Mouse (Mus musculus) heart, postnatal 4 days (tissue): Measurements from ENCODE around the gene Tmcc3. TPM values are rescaled to one million over a fixed set of nuclear protein-coding genes. Genes with fewer than 3 reads are reported as not detected.
A peak's percentile ranks its signal among the peaks of the same experiment; 100 is the strongest.

Source experiments
- DNase-seq: peaks from one replicate; pipeline ENCODE4 v3.0.0; 2021
- total RNA-seq, 2 experiments: library from RNA; stranded (reverse); gene quantifications; 2 replicates each; pipeline ENCODE4 v1.2.3; 2021

The Tmcc3 gene
- total RNA-seq, 2 experiments from 2014 or later = 23.8 to 25.0 TPM

DNA sequence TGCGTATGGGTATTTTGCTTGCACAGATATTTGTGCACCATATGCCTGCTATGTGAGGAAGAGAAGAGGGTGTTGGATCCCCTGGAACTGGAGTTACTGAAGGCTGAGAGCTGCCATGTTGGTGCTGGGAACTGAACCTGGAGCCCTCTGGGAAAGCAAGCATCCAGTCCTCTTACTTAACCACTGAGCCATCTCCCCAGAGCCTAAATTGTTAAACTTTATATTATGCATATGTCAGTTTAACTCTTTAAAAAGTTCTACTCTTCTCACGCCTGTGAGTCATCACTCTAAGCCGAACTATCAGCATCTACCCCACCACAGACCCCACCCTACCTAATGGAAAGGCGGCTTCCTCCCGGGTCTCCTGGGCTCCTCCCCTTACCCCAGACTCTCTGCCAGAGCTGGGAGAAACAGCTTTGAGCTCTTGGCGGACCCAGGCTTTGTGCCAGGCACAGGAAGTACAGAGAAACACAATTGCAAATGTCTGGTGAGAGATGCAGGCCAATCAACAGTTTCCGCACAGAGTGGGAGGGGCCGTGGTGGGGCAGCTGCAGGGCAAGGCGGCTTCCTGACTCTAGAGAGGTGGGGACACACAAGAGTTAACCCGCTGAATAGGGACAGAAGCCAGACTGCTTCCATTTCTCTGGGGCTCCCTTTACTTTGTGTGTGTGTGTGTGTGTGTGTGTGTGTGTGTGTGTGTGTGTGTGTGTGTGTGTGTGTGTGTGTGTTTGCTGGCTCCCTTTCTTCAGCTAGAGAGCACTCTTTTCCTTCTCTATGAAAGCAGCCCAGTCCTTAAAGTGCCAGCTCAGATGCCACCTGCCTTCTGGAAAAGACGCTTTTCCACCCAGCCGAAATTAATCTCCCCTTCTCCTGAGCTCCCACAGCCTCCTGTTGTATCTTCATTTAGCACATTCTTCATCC is 114.5 kb downstream of the Tmcc3 start:
- DNase-seq = peak; percentile 82

DNA sequence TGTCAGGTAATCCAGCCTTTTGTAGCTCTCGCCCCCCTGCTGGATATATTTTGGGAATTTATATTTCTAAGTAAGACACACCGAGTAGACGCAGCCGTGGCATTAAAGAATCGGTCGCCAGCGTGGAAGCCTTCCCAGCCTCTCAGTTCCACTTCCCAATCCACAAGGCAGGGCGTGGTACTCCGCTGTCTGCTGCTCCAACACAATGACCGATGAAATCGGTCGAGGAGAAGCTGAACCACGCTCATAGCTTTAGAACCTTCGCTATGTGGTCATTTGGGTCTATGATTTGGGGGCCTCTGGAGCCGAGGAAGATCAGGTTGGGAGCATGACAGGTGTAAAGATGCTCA is 115.1 kb downstream of the Tmcc3 start:
- DNase-seq = peak; percentile 13

DNA sequence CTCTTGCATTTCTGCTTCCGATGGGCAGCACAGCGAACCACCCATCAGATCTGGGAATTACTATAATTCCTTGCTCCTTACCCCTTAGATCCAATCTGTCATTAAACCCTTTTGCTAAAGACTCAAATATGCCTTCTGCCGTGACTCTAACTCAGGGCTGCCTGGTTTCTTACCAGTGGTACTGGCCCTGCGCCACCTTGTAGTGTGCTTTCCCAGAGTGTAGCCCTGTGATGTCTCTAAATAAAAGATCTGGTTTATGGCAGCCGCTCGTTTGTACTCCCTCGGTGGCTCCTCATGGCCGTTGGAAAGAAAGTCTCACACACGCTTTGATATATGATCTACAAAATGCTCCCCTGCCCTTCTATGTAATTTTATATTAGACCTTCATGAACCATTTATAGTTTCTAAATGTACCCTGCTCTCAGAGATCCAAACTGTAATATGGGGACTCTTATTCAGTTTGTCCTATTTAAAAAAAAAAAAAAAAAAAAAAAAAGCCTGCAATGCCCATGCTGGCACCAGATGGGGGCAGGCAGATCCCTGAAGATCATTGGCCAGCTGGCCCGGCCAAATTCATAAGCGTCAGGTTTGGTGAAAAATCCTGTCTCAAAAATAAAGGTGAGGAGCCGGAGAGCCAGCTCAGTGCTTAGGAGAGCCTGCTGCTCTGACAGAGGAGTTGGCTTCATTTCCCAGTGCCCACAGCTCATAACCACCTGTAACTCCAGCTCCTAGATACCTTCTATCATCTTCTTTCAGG is 116.6 kb downstream of the Tmcc3 start:
- DNase-seq = peak; percentile 14

DNA sequence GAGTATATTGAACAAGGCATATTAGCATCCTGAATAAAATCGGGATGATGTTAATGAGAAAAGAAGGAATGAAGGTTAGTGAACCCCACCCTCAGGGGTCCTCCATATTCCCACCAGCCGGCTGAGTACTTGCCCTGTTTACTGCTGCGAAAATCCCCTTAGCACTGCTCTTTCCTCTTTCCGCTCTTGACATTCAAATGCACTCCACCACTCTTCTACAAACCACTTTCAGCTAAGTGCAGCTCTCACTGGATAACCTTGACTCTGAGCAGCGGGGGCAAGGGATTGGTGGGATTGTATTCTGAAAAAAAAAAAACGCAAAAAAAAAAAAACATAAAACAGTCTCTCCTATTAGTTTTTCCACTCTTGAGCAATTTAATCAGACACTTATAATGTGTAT is 118.8 kb downstream of the Tmcc3 start:
- DNase-seq = no peak

DNA sequence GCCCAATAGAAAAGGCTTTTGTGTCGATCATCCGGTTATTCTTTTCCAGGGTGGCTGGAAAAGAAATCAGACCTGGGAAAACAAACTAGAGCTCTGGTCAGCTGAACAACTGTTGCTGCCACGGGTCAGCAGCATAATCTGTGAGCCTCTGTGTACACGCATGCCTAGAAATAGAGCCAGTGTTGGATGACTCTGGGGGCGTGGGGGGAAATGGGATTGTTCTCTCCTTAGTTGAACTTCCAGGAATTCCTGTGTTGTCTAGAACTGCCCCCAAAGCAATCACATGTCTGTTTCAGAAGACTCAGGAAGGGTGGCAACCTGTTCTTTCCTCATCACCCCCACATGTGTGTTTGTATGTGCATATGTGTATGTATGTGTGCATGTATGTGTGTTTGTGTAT is 121.2 kb downstream of the Tmcc3 start:
- DNase-seq = peak; percentile 59

DNA sequence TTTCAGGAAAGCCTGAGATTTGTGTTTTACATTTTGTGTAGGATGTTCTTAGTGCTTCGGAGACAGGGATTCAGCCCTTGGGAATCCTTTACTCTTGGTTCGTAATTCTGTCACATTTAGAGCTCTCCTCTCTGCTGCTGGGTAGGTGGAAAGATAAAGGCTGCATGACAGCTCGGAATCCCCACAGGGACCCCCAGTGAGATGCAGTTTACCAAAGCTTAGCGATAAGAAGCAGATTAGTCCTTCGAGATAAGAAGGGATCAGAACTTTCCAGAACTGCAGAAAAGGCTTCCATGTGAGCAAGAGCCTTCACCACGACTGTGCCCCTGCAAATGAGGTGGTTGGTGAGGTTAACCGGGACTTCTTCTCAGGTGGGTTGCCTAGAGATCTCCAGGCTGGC is 122.2 kb downstream of the Tmcc3 start:
- DNase-seq = no peak

DNA sequence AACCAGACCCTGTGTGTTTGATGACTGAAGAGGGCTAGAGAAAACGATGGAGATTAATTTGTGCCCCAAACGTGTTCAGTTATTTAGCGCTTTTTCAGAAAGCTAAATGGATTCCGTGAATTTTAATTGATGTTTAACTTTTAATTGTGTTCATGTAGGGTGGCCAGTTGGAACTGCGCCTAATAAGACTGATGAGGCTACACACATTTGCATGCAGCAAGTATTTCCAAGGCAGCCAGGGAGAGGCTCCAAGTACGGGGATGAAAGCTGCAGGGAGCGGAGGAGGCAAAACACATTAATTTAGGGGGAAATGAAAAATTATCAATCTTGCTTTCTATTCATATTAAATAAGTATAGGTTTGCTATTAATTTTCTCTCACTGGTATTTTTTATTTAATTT is 131.0 kb downstream of the Tmcc3 start:
- DNase-seq = no peak

DNA sequence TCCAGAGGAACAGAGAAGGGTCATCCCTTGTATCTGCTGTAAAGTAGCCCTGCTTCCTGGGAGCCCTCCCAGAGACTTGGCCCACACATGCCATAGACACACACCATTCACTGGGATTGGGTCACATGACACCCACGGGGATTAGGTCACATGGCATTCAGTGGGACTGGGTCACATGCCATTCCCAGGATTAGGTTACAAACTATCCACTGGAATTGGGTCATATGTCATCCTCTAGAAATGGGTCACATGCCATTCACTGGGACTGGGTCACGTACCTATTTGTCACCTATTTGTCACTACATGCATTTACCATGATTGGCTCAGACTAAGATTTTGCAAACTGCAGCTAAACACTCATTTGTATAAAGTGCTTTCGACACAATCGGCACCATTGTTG is 131.7 kb downstream of the Tmcc3 start:
- DNase-seq = no peak

DNA sequence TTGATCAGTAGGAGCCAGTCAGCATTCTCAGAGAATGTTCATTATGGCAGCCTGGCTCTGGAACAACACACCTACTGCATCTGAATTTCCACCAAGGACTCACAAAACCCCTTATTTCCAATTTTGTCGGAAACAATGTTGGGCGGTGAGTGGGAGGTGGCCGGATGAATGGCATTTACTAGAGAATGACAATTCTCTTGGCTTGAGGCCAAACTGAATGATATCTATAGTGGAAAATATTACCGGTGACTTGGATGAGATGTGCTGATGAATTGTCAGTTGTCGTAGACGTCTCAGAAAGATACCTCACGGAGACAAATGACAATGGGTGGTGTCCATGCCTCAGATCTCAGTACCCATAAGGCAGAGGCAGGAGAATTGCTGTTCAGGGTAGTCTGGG is 133.4 kb downstream of the Tmcc3 start:
- no peak for DNase-seq

DNA sequence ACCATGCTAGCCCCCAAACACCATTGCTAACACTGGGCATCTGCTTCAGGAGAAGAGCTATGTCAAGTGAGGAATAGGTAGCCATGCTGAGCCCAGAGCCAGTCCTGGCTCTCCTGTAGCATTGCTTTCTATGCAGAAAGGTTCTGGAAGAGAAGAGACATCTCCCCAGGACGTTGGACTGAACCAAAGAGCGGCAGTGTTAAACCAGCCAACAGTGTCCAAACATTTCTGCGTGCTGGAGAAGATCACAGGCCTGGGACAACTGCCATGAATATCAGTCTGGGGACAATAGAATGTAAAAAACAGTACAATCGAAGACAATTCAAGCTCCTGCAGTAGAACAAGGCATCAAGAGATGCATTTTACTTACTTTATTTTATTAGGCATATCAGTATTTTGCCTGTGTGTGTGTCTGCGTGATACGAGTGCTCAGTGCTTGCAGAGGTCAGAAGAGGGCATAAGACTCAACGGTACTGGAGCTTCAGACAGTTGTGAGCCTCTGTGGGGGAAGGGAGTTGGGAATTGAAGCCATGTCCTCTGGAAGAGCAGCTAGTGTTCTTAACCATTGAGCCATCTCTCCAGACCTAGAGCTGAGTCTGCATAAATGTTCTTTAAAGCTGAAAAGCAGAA is 134.7 kb downstream of the Tmcc3 start:
- DNase-seq = no peak

DNA sequence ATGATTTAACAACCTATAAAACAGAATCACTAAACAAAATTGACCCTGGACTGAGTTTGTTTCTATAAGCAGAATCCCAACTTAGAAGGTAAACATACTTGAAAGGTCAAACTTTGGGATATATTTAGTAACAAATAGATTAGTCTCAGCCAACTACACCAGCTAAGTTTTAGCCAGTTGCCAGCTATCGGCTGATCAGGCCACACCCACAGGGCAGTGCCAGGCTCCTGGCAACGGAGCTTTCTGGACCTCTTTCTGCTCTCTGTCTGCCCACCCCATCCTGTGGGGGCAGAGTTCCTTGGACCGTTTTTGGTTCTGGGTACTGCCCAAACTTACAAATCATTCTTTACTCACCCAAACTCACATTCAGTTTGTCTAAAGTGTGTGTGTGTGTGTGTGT is 137.9 kb downstream of the Tmcc3 start:
- DNase-seq = peak; percentile 55

DNA sequence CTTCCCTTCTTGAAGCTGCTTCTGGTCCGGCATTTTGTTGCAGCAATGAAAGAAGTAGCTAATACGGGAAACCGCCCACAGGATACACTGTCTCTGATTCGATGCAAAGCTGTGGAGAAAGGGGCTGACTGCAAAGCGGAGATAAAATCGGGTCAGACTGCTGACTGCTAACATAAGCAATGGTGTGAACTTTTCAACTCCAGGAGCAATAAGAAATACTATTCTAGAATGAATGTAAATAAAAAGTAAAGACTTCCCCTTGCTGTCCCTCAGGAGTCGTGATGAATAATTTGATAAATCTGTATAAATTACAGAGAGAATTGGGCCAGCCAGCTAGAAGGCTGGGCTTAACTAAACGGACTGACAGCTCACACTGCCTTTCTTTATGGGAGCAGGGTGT is 139.0 kb downstream of the Tmcc3 start:
- no peak for DNase-seq

DNA sequence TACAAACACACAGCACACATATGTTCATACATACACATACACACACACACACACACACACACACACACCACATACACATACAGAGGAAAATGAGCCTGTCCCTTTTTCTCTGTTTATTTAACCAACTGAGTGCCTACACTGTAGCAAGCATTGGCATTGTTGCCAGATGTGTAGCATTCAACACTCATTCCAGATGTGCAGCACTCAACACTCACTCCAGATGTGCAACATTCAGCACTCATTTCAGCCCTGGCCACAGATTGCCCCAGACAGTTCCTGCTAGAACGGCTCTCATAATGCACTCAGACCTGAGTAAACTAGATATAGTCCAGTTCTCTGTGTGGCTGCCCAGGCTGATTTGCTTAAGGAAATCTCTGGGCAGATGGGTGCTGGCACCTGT is 145.7 kb downstream of the Tmcc3 start:
- no peak for DNase-seq

DNA sequence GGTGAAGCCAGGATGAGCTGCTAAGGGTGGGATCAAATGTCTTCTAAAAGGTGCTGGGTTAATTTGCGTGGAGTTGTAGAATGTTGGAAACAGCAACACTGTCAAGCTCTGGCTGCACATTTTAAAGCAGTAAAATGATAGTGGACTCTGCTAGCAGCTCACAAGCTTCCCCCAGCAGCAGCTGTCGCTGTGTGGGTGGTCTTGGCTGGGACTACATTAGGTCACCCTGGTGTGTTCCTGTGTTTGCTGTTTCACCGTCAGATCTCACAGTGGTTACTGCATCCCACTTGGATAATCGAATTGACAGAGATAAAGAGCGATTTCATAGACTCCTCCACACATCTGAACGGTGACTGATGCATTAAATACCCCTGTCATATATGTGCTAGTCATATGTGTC is 146.9 kb downstream of the Tmcc3 start:
- peak; percentile 64 for DNase-seq

DNA sequence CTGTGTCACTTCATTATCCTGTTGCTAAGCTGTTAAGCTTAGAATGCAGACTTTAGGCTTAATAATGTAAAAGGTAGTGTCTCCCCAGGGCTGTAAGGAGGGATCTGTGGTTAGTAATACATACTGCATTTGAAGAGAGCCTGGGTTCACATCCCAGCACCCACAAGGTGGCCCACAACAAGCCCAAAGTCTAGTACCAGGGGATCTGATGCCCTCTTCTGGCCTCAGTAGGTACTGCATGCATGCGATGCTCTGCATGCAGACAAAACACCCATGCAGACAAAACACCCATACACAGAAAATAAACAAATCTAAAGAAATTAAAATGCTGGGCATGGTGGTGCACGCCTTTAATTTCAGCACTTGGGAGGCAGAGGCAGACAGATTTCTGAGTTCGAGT is 149.6 kb downstream of the Tmcc3 start:
- peak; percentile 33 for DNase-seq

DNA sequence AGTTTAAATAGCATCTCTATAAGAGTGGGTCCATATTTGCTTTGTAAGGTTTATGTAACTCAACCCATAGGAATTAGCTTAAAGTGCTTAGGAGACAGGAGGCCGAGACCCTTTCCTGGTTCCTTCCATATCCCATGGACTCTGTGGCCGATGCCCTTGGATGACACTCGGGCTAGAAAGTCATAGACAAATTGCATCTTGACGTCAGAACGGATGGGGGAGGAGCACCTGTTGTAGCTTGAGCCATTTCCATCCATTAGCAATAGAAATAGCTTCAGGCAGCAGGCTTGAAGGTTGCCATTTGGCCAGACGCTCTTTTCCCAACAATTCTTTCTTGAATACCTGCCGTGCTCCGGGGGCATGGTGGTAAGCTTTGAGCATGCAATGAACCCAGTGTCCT is 150.1 kb downstream of the Tmcc3 start:
- no peak for DNase-seq

DNA sequence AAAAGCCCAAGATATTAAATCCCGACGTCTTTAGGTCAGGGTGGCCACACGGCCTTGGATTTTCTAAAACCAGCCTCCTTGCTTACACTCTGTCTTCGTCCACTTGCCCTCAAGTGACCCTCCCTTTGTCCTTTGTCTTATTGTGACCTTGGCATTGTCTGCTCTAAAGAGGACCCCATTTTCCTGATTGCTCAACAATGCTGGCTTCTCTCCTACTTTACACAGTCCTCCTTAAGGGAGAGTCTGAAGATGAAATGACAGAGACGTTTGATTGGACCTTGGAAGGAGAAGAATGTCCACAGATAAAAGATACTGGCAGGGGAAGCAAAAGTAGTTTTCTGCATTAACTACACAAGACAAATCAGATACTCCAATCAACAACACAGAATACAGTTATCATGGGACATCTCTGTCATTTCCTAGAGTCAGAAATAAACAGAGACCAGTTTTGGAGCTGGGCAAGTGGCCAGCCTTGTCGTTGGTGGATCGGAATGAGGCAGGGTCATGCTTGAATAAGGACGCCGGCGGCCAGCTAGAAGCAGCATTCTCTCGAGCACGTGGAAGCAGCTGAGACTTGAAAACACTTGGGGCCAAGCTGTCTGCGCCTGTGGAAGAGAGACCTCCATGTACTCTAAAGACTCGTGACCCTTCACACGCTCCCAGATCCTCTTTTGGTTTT is 150.8 kb downstream of the Tmcc3 start:
- DNase-seq = peak; percentile 91

DNA sequence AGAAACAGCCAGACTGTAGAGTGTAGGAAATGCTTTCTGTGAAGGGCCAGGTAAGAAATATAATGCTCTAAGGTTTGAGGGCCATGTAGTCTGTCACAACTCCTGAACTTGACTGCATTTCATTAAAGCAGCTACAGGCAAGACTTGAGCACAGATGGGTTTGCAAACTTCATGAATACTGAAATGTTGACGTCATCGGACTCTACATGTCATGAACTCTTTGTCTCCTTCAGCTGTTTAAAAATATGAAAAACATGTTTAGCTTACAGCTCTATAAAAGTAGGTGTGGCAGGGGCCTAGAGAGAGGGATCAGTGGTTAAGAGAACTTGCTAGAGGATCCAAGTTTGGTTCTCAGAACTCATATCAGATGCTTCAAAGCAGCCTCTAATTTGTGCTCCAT is 151.7 kb downstream of the Tmcc3 start:
- DNase-seq = no peak

DNA sequence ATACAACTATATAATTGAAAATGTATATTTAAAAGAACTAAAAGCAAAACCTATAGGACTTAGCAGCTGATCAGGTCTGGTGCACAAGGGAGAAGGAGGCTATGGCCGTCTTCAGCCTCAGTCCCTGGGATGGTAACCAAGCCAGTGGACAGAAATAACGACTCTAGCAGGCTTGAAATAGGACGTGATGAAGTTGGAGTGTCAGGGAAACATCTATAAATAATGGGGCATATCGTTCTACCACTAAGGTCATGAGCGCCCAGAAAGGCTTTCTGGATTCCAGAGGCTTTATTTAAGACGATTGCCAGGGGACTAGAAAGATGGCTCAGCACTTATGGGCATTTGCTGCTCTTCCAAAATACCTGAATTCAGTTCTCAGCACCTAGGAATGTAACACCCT is 153.9 kb downstream of the Tmcc3 start:
- DNase-seq = no peak

DNA sequence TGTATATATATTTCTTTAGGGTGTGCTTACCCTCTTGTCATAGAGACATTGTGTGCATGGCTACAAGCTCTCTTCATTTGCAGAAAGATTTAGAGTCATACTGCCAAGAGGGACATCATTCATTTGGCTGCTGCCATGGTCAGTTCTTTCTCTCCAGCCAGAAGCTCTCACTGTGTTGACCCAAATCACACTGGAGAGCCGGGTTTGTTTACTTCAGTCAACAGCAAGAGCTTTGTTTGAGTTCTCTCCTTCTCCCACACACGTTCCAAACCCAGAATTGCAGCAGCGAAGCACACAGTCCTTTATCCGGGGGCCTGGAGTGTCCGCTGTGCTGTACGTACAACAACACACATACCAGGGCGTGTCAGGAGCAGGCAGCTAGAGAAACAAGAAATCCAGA is 154.6 kb downstream of the Tmcc3 start:
- DNase-seq = peak; percentile 19

DNA sequence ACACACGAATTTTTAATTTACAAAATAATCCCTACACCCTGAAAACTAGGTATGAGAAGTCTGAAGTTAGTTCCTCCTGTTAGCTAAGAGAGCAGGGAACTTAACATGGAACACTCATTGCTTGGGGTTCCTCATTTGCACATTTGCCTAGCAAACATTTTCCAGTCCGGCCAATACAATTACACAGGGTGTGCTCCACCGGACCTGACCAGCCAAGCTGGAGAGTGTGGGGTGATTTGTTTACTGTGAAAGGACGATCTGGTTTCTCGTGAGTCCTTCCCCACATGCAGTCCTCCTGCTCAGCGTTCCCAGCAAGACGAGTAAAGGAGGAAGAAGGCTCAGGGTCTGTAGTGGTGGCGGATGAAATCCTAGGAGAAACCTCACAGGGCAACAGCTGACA is 159.7 kb downstream of the Tmcc3 start:
- DNase-seq = no peak

DNA sequence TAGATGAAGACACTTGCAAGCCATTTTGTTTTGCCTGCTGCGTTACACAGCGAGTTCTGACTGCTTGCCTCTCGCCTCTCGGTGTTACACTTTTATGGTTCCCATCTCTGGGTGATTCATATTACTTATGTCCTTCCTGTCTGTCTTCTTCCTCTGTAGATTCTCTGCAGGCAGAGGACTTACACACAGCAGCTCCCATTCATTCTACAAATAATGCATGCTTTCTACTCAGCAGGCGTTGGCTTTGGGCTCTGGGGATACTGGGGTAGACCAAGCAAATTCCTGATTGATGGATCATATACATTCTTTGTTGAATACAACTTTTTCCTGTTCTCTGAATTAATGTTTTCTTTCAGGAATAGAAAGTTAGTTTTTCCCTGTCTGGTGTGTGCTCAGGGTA is 161.8 kb downstream of the Tmcc3 start:
- DNase-seq = no peak

DNA sequence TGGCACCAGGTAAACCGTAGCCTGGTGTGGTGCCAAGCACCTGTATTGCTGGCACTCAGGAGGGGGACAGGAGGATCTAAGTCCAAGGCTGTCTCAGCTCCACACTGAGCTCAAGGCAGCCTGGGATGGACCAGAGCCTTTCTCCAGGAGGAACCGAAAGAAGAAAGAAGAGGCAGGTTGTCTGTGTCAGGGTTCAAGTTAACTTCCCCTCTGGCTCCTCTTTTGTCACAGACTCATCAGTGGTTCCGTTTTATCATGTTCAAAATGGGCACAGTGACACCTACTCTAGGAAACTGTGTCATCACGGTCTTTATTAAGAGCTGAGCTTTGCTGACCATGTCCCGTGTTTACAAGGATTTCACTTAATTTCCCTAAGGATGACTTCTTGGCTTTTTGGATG is 162.4 kb downstream of the Tmcc3 start:
- DNase-seq = no peak
